Mouse (Mus musculus) brain, embryonic 14.5 days (tissue): ENCODE data around the gene Ndufc2.

Experiments used
- CTCF ChIP-seq: fragments of 200-500 bp; IDR thresholded peaks from 2 replicates; pipeline ENCODE4 v1.5.1; 2012; ENCODE audit warnings: inconsistent platforms, mild to moderate bottlenecking, moderate library complexity, borderline replicate concordance; ENCODE audit not compliant: insufficient read depth, insufficient read length; ENCODE audit errors: extremely low read depth
- POLR2A ChIP-seq: fragments of 200-500 bp; IDR thresholded peaks from 2 replicates; pipeline ENCODE4 v1.6.1; 2012; ENCODE audit warnings: mild to moderate bottlenecking, inconsistent platforms, borderline replicate concordance; ENCODE audit not compliant: poor library complexity, insufficient read depth, insufficient read length, severe bottlenecking; ENCODE audit errors: extremely low read depth

- TF ChIP-seq POLR2A (no peak), CTCF (no peak)
Measured at GRCm38 (mm10) chr7:97355068-97355841, 44.5 kb upstream of the Ndufc2 start.
